10 mouse cellular contexts compared by ENCODE assay signal in the genomic region with DNA sequence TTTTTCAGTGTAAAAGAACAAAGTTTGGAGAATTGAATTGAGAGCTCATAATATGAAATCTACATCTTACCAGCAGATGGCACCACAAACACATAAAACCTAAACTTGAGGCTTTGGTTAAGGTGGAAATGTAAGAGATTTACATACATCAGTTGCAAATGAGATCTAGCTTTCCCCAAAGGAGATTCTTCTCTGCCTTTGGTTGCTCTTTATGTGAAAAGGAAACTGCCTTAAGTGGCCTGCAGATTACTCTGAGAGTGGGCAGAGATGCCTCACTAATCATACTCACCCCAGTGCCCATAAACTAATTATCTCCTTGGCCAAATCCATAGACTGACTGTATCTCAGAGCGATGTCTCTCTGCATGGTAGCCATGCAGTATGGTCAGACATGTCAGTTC. TPM values are rescaled to one million over a fixed set of nuclear protein-coding genes. Genes with fewer than 3 reads are reported as not detected.
A peak's percentile ranks its signal among the peaks of the same experiment; 100 is the strongest.
DNase-seq lines count a peak whose midpoint lies in the region; ATAC-seq and TF ChIP-seq lines count a peak whose summit lies in the region.
"Had no signal": no experiment of that assay in that cellular context is flagged by ENCODE, and none has a peak within 500 bp of the region (broad histone marks: within the 10 kb centered on the region; RNA-seq: fewer than 3 reads in every experiment).

No protein-coding gene starts in this region.

- no peak overlapping the region for H3K27ac ChIP-seq in layer of hippocampus, adult 2 months
- H3K27ac ChIP-seq: embryonic facial prominence, embryonic 13.5 days; limb, embryonic 12.5 days had no signal

- TF ChIP-seq CTCF in layer of hippocampus, adult 2 months (conservative IDR thresholded peaks at IDR 0.05), result peak; percentile 77

- H3K4me3 ChIP-seq in layer of hippocampus, adult 2 months, result no peak overlapping the region
- H3K4me3 ChIP-seq: embryonic facial prominence, embryonic 13.5 days; limb, embryonic 12.5 days had no signal

- DNase-seq in layer of hippocampus, adult 2 months (ENCODE audit: low spot score in 2 of 2), result peak; percentile 52 to 58
- no peak for DNase-seq in layer of hippocampus, postnatal 25 days (ENCODE audit: extremely low spot score in 1 of 2, low spot score in 1 of 2)
- peak; percentile 54 for DNase-seq in MN1 (ENCODE audit: low spot score)
- peak; percentile 11 for DNase-seq in cerebellum, adult 9-11 months
- peak; percentile 21 for DNase-seq in induced T-regulatory cell, adult 2 months (ENCODE audit: low read depth)
- DNase-seq in ovary, postnatal 14 days (ENCODE audit: low spot score), result no peak
- no peak for DNase-seq in urinary bladder, postnatal 25 days (ENCODE audit: low spot score)

- no peak for ATAC-seq in activated CD4-positive, CD25-positive, alpha-beta regulatory T cell, adult 4 months

RNA-seq across cellular contexts. Expression of gene Otor, which starts 35.6 kb away (rescaled TPM):
- not detected for total RNA-seq in layer of hippocampus, adult 2 months (2021)
- total RNA-seq in layer of hippocampus, postnatal 25 days (2021), result not detected
- polyA plus RNA-seq in activated CD4-positive, CD25-positive, alpha-beta regulatory T cell, adult 4 months (2017; shearing (Covaris generic)), result not detected

RNA-seq across cellular contexts. Expression of gene Snrpb2, which starts 51.0 kb away (rescaled TPM):
- 10 to 100 TPM; 41.8 to 46.2 TPM for total RNA-seq in layer of hippocampus, adult 2 months (2021)
- total RNA-seq in layer of hippocampus, postnatal 25 days (2021), result 10 to 100 TPM; 35.6 to 41.2 TPM
- polyA plus RNA-seq in activated CD4-positive, CD25-positive, alpha-beta regulatory T cell, adult 4 months (2017; shearing (Covaris generic)), result 100 to 1,000 TPM in 1 of 2 experiments, 10 to 100 TPM in 1; 85.7 to 116 TPM

Comparison
In these comparisons a context has a peak if more than half of its experiments do, and no peak if none do; other contexts are left out.
1. DNase-seq: peak in layer of hippocampus, adult 2 months (2 of 2), MN1 (single experiment), cerebellum, adult 9-11 months (single experiment) and induced T-regulatory cell, adult 2 months (single experiment); none in layer of hippocampus, postnatal 25 days (0 of 2), ovary, postnatal 14 days (single experiment) and urinary bladder, postnatal 25 days (single experiment).